Mouse (Mus musculus) liver, embryonic 14.5 days (tissue): ENCODE results near the gene Atp2a3. TPM values are rescaled to one million over a fixed set of nuclear protein-coding genes. Genes with fewer than 3 reads are reported as not detected.

Experiments
- ATAC-seq: fragments of 200-750 bp; cut with Nextera tagmentation; 2 replicates; pipeline ENCODE4 v1.8.0; 2017; ENCODE audit warnings: moderate number of reproducible peaks, mild to moderate bottlenecking, moderate library complexity; ENCODE audit not compliant: insufficient read depth
- DNase-seq, 3 experiments: peaks; one replicate each; pipeline ENCODE4 v3.0.0-alpha.2; 2012 to 2013; ENCODE audit warnings: low read depth in 3 of 3, low spot score in 3 of 3
- H3K27ac ChIP-seq: fragments of 300-500 bp; sonication (generic); 2 replicates; pipeline ENCODE4 v1.5.1; 2014; ENCODE audit warnings: moderate library complexity, mild to moderate bottlenecking, control low read depth, inconsistent platforms
- H3K27me3 ChIP-seq: fragments of 300-500 bp; sonication (generic); 2 replicates; pipeline ENCODE4 v1.6.1; 2014; ENCODE audit warnings: mild to moderate bottlenecking, low read length, moderate library complexity; ENCODE audit not compliant: control insufficient read depth, insufficient read depth
- H3K36me3 ChIP-seq: fragments of 300-500 bp; sonication (generic); replicated peaks from 2 replicates; pipeline ENCODE4 v1.6.1; 2014; ENCODE audit warnings: low read depth; ENCODE audit not compliant: control insufficient read depth, insufficient read depth
- H3K4me1 ChIP-seq, 2 experiments: fragments of 200-500 bp in 1 of 2; fragments of 300-500 bp in 1 of 2; sonication (generic) in 1 of 2; replicated peaks; 2 replicates each; pipeline ENCODE4 v1.6.1; 2012 to 2014; ENCODE audit warnings: antibody characterized with exemption in 1 of 2, inconsistent platforms in 1 of 2, low read length in 1 of 2; ENCODE audit not compliant: control insufficient read depth in 2 of 2, insufficient read depth in 2 of 2
- H3K4me2 ChIP-seq: fragments of 300-500 bp; sonication (generic); 2 replicates; pipeline ENCODE4 v1.6.1; 2014; ENCODE audit warnings: low read depth, mild to moderate bottlenecking, control low read depth, moderate library complexity
- H3K4me3 ChIP-seq, 2 experiments: fragments of 200-500 bp in 1 of 2; fragments of 300-500 bp in 1 of 2; sonication (generic) in 1 of 2; 2 replicates each; pipeline ENCODE4 v1.5.1; 2012 to 2014; ENCODE audit warnings: low read depth in 2 of 2, low read length in 2 of 2, mild to moderate bottlenecking in 2 of 2, control low read depth in 1 of 2, inconsistent platforms in 1 of 2, moderate library complexity in 1 of 2; ENCODE audit not compliant: insufficient read depth in 1 of 2
- H3K9ac ChIP-seq: fragments of 300-500 bp; sonication (generic); replicated peaks from 2 replicates; pipeline ENCODE4 v1.6.1; 2014; ENCODE audit warnings: mild to moderate bottlenecking, control low read depth, moderate library complexity
- H3K9me3 ChIP-seq: fragments of 300-500 bp; sonication (generic); 2 replicates; pipeline ENCODE4 v1.6.1; 2016; ENCODE audit warnings: low read length, mixed read lengths; ENCODE audit not compliant: control insufficient read depth
- CTCF ChIP-seq: IDR thresholded peaks from 2 replicates; pipeline ENCODE4 v1.5.1; 2016; ENCODE audit warnings: antibody characterized with exemption, low read depth, control low read depth
- EP300 ChIP-seq: IDR thresholded peaks from 2 replicates; pipeline ENCODE4 v1.6.1; 2016; ENCODE audit warnings: antibody characterized with exemption, low read depth
- WGBS: fragments of 180-500 bp; shearing (Covaris S2); extraction: QIAGEN DNeasy Blood & Tissue Kit; methylation state at CpG from one replicate; pipeline ENCODE4 v1.1.7; 2014; ENCODE audit not compliant: insufficient replicate concordance; 5-methylcytosine and 5-hydroxymethylcytosine counted together
- polyA plus RNA-seq, 2 experiments: library from polyadenylated mRNA; depleted of rRNA in 1 of 2; stranded (reverse) in 1 of 2; unstranded in 1 of 2; fragments of >200 nt; fragmentation: Nextera tagmentation in 1 of 2; extraction: Ambion mirVana in 1 of 2; gene quantifications; 2 replicates each; pipeline versions ENCODE4 v1.2.1 to v1.2.3; 2012 to 2014

Gene Atp2a3
- polyA plus RNA-seq, 2 experiments = 6.4 to 6.7 TPM

DNA sequence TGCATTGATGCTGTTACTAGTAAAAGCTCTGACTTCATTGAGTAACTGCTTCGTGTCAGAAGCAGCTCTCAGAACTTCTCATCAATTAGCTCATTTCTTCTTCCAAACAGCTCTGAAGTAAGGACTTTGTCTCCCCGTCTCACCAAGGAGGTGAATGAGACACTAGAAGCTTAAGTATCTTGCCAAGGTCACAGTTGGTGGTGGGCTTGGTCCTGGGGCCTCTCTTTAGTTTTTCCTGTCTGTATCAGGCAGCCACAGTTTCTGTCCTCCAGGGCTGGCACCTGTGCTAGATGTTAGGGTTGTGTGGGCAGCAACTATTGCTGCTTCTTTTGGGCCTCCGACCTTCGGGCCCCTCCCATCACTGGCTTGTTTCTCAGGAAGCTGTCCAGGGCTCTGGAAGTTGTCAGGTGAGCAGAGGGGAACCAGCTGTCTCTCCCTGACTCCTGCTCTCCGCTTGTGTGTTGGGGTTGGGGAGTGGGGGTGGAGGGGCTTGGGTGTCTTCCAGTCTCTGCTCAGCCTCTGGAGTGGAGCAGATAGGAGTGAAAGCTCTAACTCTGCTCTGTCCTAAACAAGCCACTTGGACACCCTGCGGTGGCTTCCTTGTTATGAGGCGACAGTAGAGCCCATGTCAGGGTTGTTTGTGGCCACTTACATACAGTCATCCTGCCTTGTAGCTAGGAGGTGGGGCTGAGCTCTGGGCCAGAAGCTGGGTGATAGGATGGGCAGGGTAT lies 2.3 kb downstream of the Atp2a3 start:
- Histone ChIP-seq H3K36me3 (no peaks in the 10 kb centered on the region), H3K27ac (no peak overlapping the region), H3K4me1 (peaks cover 2 to 4% of the 10 kb centered on the region in 2 experiments; a peak in 2 of 4 replicates), H3K9ac (no peak overlapping the region), H3K4me3 (no peak overlapping the region), H3K9me3 (no peaks in the 10 kb centered on the region), H3K4me2 (no peak overlapping the region; the same call in 1 of the 2 replicates), H3K27me3 (peaks cover 7% of the 10 kb centered on the region)
- TF ChIP-seq CTCF = no peak
- no peak for TF ChIP-seq EP300
- 28% methylated on average over 7 of the region's 7 CpGs for WGBS
- ATAC-seq = no peak
- no peak for DNase-seq

DNA sequence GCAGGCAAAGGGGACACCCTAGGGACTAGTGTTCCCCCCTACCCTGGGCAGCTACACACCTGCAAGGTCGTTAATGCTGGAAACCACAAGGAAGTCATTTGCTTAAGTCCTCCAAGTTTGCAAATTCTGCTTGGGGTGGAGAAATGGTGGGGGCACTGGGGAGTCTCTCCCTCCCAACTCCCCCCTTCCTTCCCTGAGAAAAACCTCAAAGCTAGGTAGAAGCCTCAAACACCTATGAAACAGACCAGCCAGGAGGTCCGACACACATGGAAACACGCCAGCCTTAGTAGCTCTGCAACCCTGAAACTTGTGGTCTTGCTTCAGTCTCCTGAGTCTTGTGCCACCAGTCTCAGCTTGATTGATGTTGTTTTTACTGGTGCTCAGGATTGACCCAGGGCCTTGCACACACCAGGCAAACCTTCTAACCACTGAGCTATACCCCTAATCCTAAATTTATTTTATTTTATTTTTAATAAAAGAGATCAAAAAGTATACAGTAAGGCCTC lies 2.9 kb downstream of the Atp2a3 start:
- WGBS = 46% methylated on average over 3 of the region's 3 CpGs
- TF ChIP-seq EP300 (no peak), CTCF (no peak)
- H3K4me3 ChIP-seq = no peak overlapping the region

DNA sequence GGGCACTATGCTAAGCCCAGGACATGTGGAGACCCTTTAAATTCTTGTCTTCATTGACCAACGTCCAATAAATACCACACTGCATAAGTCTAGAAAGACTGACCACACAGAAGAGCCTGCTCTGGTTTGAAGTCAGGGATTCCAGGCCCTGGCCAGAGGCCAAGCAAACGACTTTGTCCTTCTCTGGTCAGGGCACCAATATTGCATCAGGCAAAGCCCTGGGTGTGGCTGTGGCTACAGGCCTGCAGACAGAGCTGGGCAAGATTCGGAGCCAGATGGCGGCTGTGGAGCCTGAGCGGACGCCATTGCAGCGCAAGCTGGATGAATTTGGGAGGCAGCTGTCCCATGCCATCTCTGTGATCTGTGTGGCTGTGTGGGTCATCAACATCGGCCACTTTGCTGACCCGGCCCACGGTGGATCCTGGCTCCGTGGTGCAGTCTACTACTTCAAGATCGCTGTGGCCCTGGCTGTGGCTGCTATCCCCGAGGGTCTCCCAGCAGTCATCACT lies 14.1 kb downstream of the Atp2a3 start:
- Histone ChIP-seq H3K36me3 (no peaks in the 10 kb centered on the region), H3K9me3 (no peaks in the 10 kb centered on the region), H3K27ac (no peak overlapping the region), H3K4me1 (no peaks in the 10 kb centered on the region), H3K9ac (no peak overlapping the region), H3K4me2 (no peak overlapping the region), H3K27me3 (no peaks in the 10 kb centered on the region), H3K4me3 (no peak overlapping the region)
- 73% methylated on average over 13 of the region's 13 CpGs for WGBS
- TF ChIP-seq CTCF (no peak), EP300 (no peak)
- DNase-seq (no peak), ATAC-seq (no peak)

More for the DNA sequence above, 2.9 kb downstream of the Atp2a3 start:
- ATAC-seq (no peak), DNase-seq (no peak)
- Histone ChIP-seq H3K4me2 (no peak overlapping the region), H3K9me3 (no peaks in the 10 kb centered on the region), H3K27me3 (peaks cover 7% of the 10 kb centered on the region), H3K36me3 (no peaks in the 10 kb centered on the region), H3K27ac (no peak overlapping the region), H3K9ac (no peak overlapping the region), H3K4me1 (peaks cover 2 to 4% of the 10 kb centered on the region in 2 experiments; a peak in 2 of 4 replicates)

DNA sequence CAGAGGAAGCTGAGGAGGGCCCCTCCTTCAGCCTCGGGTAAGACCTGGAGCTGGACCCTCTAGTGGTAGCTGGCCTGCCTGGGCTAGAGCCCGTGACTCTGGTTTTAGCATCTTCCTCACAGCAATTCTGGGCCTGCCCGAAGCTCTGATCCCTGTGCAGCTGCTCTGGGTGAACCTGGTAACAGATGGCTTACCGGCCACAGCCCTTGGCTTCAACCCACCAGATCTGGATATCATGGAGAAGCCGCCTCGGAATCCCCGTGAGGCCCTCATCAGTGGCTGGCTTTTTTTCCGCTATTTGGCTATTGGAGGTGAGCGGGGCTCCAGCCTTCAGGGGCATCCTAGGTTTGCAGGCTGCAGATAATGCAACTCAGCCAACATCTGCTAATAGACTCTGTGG lies 21.5 kb downstream of the Atp2a3 start:
- no peak overlapping the region for H3K4me2 ChIP-seq
- no peak overlapping the region for H3K27ac ChIP-seq
- WGBS = 74% methylated on average over 9 of the region's 9 CpGs
- ATAC-seq = no peak
- no peak overlapping the region for H3K9ac ChIP-seq
- TF ChIP-seq CTCF = no peak
- no peak for TF ChIP-seq EP300
- no peak for DNase-seq
- H3K36me3 ChIP-seq = no peaks in the 10 kb centered on the region
- no peaks in the 10 kb centered on the region for H3K4me1 ChIP-seq
- no peaks in the 10 kb centered on the region for H3K27me3 ChIP-seq
- no peak overlapping the region for H3K4me3 ChIP-seq
- no peaks in the 10 kb centered on the region for H3K9me3 ChIP-seq

DNA sequence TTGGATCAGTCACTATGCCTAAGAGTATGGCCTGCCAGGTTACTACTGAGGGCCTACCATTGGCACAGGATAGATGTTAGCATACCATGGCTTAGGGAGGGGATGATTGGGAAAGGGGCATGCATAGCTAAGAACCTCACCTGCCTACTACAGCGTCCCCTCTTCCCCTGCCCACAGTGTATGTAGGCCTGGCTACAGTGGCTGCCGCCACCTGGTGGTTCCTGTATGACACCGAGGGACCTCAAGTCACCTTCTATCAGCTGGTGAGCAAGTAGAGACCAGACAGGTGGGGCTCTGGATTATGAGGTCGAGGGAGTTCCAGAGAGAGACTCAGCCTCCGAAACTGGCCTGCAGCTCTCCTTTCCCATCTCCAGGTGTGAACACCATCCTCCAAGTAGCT lies 22.3 kb downstream of the Atp2a3 start:
- no peak overlapping the region for H3K9ac ChIP-seq
- WGBS = 45% methylated on average over 5 of the region's 5 CpGs
- TF ChIP-seq CTCF = peak; percentile 68
- no peak for TF ChIP-seq EP300
- no peaks in the 10 kb centered on the region for H3K36me3 ChIP-seq
- H3K4me1 ChIP-seq = no peaks in the 10 kb centered on the region
- H3K4me2 ChIP-seq = no peak overlapping the region
- H3K9me3 ChIP-seq = no peaks in the 10 kb centered on the region
- no peaks in the 10 kb centered on the region for H3K27me3 ChIP-seq
- ATAC-seq (no peak), DNase-seq (no peak)
- H3K4me3 ChIP-seq = no peak overlapping the region
- no peak overlapping the region for H3K27ac ChIP-seq
